Mouse (Mus musculus) brain, embryonic 14.5 days (tissue): ENCODE data around the gene Gm28635.

Experiments used
- CTCF ChIP-seq: fragments of 200-500 bp; IDR thresholded peaks from 2 replicates; pipeline ENCODE4 v1.5.1; 2012; ENCODE audit warnings: inconsistent platforms, mild to moderate bottlenecking, moderate library complexity, borderline replicate concordance; ENCODE audit not compliant: insufficient read depth, insufficient read length; ENCODE audit errors: extremely low read depth
- POLR2A ChIP-seq: fragments of 200-500 bp; IDR thresholded peaks from 2 replicates; pipeline ENCODE4 v1.6.1; 2012; ENCODE audit warnings: mild to moderate bottlenecking, inconsistent platforms, borderline replicate concordance; ENCODE audit not compliant: poor library complexity, insufficient read depth, insufficient read length, severe bottlenecking; ENCODE audit errors: extremely low read depth

DNA sequence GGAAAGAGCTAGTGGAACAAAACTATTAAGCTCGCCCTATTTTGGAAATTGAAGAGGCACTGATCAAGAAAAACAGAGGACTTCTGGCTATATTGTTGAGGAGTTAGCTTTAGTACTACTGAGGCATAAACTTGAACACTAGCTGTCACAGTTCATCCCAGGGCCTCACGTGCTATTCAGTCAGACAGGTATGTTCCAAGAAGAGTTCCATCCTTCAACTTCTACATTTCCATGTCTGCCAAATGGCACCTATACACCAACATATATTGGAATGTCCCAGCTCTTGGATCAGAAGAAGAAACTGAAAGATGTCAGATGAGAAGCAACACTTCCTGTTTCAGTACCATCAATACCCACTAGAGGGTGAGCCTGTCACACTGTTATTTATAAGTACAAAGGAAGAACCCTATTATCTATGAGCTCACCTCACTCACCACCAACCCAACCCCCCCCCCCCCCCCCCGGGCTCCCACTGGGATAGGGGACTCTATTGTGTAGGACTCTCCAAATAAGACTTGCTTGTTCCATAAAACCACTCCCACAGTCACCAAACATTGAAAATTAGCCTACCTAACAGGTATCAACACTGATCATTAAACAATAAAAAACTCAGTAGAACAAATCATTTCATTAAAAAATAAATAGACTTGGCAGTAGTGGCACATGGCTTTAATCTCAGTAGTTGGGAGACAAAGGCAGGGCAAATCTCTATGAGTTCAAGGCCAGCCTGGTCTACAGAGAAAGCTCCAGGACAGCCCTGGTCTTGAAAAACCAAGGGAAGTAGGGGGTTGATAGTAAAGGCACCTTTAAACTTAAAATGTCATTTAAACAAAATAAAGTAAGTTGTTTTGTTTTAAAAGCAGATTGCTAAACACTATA is 60.0 kb downstream of the Gm28635 start:
- no peak for TF ChIP-seq POLR2A
- peak; percentile 33; the same call in 1 of the 2 replicates for TF ChIP-seq CTCF
